Mouse (Mus musculus) liver (tissue): ENCODE results near the gene Ostf1.

Source experiments
- DNase-seq: peaks from one replicate; pipeline ENCODE4 v3.0.0-alpha.2; 2020; ENCODE audit warnings: mixed read lengths

Ostf1 gene

GRCm38 (mm10) chr19:18631644-18632219 lies at the start of gene Ostf1, which contains the start of gene Nmrk1:
Gene Ostf1 (minus strand): TSS chr19:18631823.
Gene Nmrk1 (plus strand): TSS chr19:18631950.
- peak; percentile 99 for DNase-seq

DNA sequence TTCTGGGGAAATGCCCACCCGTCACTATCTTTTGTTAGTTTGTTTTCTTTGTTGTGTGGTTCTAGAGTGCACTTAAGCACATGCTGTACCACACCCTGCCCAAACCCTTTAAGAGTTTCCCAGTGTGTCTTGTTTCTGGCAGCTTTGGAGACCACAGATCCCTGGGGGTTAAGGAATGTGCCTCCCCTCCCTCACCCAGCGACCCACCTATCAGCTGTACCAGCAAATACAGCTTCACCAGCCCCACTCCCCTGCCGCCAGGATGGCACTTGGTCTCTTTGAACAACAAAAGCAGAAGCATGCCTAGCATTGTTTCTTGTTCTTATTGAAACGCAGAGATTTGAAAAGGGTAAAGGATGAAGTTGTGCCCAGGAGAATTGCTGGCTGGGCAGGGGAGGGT lies 41.5 kb upstream of the Ostf1 start:
- DNase-seq: no peak

- no peak for DNase-seq
Observed at GRCm38 (mm10) chr19:18672498-18672897, 40.9 kb upstream of the Ostf1 start.

- DNase-seq: peak; percentile 67
Observed at GRCm38 (mm10) chr19:18671056-18671741, 39.6 kb upstream of the Ostf1 start.

- peak; percentile 100 for DNase-seq
Observed at GRCm38 (mm10) chr19:18670608-18671007, 39.0 kb upstream of the Ostf1 start, which contains the start of gene Carnmt1. Gene Carnmt1 (plus strand): TSS chr19:18670764.

DNA sequence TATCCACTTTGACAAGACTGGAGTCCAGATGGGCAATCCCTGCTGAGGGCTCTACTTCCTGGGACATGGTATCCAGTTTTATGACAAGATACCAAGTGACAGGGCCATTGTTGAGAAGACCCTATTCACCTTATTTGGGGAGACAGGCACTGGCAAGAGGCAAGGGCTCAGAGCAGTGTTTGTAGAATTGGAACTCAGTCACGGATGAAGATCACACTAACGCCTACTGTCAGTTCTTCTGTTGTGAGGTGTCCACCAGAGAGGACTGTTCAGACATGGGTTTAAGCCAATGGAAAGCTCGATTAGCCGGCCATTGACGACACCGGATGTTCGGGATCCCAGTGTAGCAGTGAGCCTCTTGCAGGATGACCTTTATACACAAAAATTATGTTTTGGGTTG lies 37.9 kb upstream of the Ostf1 start:
- no peak for DNase-seq

GRCm38 (mm10) chr19:18666966-18667365 lies 35.3 kb upstream of the Ostf1 start:
- DNase-seq: no peak

DNA sequence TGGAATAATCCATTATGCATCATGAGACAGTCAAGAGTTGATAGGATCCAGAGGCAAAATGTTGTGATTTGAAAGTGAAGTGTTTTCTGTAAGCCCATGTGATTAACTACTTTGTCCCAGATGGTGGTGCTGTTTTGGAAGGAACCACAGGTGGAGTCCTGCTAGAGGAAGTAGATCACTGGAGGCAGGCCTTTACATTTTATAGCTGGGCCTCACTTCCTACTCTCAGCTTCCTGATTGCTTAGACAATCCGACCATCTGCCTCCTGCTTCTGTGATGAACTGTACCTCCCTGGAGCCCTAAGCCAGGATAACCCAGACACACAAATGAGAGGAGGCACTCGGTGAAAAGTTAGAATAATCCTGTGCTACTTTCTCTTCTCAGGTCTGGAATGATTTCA lies 32.3 kb upstream of the Ostf1 start:
- no peak for DNase-seq

DNA sequence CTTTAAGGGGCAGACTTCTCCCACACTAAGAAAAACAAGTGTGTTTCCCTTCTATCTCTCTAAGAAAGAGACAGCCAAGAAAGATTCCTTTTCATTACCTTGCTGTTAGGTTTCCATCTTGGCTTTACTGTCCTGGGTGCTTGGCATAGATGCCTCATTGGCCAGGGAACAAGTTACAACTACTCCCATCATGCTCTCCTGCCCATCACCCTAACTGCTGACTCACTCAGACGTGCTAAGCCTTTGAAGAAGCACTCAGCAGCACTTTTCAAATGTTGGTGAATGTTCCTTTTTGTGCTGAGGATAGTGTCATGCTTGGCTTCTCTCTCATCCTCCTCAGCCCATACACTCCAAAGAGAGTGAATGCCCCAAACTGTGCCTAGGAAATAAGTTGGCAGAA lies 30.1 kb upstream of the Ostf1 start:
- DNase-seq: peak; percentile 20

DNA sequence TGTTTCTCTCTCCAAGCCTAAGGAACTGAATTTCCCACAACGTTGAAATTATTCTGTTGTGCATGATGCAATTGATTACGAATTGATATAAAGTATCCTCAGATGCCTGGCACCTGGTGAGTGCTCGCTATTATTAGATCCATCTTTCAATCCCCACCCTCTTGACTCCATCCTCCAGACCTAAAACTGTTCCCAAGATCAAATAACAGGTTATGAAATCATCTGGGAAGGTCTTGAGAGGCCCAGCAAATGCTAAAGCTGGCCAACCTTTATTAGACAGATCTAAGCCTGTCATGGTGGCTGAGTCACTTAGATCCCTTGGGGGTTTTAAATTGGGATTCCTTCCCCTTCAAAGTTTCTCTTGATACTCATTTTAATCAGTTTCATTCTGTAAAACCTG lies 28.8 kb upstream of the Ostf1 start:
- DNase-seq: no peak

GRCm38 (mm10) chr19:18659349-18659748 lies 27.7 kb upstream of the Ostf1 start:
- peak; percentile 50 for DNase-seq

- DNase-seq: no peak
Observed at GRCm38 (mm10) chr19:18658473-18658872, 26.9 kb upstream of the Ostf1 start.

DNA sequence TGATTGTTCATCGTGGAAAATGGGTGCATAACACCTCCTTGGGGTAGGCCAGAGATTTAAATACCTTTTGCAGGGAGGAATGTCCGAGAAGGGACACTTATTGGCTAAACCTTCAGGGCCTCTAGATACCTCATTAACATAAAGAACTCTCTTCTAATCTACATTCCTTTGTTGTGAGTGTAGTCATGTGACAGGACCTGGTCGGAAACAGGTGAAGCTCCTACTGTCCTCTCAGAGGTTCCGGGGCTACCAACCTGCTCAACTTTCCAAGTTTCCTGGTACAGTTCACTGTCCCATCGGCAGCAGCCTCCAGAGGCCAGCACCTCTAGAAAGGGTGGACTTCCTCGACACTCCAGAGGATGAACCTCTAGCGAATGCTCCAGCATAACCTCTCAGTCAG lies 24.4 kb upstream of the Ostf1 start:
- DNase-seq: no peak

DNA sequence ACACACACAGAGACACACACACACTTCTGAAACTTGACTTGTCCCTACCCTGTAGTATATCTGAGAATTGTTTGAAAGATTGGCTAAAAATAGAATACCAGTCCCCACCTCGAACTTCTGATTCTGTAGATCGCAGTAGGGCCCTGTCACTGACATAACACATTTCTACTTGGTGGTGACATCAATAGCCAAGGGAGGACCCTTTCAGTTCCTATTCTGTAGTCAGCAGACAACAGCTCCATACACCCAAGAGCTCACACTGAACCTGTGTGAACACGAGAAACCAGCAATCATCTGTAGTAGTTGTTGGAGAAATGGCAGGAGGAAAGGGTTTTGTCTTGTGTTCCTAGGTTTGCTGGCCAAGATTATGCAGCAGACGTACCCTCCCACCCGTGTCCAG lies 23.4 kb upstream of the Ostf1 start:
- no peak for DNase-seq

- DNase-seq: no peak
Observed at GRCm38 (mm10) chr19:18654330-18654729, 22.7 kb upstream of the Ostf1 start.

DNA sequence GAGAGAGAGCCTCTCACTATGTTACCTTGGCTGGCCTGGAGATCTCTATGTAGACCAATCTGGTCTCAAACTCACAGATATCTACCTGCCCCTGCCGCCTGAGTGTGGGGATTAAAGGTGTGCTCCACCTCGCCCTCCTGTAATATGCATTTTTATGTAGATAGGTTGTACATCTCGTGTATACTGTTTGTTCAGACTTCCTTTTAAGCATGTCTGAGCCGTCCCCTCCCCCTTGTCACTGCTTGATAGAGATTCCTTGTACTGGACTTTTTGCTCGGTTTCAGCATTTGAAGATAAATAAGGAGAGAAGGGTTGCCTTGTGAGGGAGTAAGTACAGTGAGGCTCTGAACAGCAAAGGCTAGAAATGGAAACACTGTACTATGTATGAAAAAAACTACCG lies 21.4 kb upstream of the Ostf1 start:
- no peak for DNase-seq

DNA sequence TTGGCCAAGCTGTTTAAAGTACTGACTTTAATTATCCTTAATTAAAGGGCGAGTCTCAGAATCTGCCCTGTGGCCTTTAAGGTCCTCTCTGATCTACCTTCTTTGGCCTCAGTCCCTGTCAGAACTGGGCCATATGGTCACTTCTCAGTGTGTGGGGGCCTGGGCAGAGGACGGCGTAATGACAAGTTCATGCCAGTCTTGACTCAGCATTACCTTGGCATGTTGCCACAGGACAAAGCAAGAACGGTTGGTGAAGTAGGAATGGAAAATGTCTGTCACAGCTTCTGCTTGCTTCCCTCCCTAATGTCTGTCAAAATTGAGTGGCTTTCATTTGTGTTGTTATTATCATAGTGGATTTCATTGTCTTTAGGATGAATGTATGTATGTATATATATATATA lies 21.0 kb upstream of the Ostf1 start:
- DNase-seq: no peak

GRCm38 (mm10) chr19:18650473-18650872 lies 18.9 kb upstream of the Ostf1 start:
- peak; percentile 63 for DNase-seq

GRCm38 (mm10) chr19:18649955-18650354 lies 18.3 kb upstream of the Ostf1 start:
- no peak for DNase-seq

- no peak for DNase-seq
Observed at GRCm38 (mm10) chr19:18648558-18648945, 16.9 kb upstream of the Ostf1 start.

- DNase-seq: no peak
Observed at GRCm38 (mm10) chr19:18647775-18648557, 16.3 kb upstream of the Ostf1 start.

DNA sequence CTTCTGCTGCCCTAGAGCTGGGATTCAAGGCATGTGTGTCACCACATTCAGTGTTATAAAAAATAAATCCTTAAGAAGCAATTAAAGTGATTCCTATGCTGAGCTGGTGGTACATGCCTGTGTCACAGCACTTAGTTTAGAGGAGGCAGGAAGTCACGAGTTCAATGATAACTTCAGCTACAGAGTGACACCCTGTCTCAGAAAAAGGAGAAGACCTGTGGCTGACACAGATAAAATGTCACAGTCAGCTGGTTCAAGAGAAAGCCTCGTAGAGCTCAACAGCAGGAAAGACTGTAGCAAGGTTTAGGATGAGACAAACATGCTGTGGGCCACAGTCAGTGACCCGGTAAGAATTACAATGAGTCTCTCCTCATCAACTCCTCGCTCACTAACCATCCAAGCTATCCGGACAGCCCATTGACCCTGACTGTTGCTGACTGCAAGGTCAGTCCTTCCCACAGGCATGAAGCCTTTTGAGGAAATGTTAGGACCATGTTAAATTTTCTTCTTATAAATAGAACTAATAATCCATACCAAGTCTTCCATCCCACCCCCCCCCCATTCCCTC lies 15.3 kb upstream of the Ostf1 start:
- peak; percentile 38 for DNase-seq

DNA sequence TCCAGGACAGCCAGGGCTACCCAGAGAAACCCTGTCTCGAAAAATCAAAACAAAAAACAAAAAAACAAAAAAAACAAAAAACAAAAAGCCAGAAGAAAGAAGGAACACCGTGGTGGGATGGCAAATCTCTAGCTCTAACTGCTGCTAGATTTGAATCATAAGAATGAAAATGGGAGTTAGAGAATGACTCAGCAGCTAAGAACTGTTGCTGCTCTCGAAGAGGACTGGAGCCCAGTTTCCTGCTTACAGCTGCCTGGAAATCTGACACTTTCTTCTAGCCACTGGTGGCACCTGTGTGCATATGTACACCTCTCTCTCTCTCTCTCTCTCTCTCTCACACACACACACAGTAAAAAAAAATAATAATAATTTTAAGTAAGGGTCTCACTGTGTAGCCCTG lies 14.8 kb upstream of the Ostf1 start:
- peak; percentile 22 for DNase-seq

GRCm38 (mm10) chr19:18644084-18644483 lies 12.5 kb upstream of the Ostf1 start:
- peak; percentile 77 for DNase-seq
